Mouse (Mus musculus): Measurements from ENCODE around the gene Stxbp3.
"Not testable (repeated sequence)": the region's sequence is repeated elsewhere in the genome, so short reads cannot be mapped to it uniquely, and the experiment has no call there.

Gene Stxbp3

DNA sequence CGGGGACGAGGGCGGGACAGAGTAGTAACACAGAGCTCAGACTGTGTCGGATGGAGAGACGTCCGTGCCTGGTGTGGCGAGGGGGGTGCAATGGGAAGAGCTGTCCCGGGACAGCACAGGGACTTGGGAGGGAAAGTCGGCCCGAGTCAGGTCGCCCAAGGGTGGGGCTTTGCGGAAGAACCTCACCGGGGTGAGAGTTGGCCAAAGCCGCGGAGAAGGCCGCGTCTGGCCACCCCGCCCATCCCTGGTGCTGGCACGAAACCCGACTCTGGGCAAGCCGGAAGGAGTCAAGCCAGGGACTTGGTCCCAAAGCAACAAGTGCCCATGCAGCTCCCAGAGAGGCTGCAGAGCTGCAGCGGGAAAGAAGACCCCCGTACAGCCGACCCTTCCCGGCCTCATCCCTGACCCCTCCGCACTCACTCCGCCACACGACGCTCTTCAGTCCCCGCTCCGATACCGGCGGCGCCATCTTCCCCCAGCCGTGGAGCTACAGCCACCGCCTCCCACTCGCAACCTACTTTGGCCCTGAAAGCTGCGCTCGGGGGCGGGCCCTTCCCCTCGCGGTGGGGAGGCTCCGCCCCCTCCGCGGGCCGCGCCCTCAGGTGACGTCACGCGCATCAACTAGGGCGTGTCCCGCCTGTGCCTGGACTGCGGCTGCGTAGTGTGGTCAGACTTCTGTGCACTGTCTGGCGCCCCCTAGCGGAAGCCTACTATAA, at the start of gene Stxbp3:
Gene Stxbp3 (minus strand): TSS at position 527 of the 716 bp plus-strand sequence.
- in situ Hi-C loops (cut with MboI, MseI): loop anchor here (5.0 kb wide), 1 partner anchor 47 kb away; no protein-coding TSS in a partner anchor

DNA sequence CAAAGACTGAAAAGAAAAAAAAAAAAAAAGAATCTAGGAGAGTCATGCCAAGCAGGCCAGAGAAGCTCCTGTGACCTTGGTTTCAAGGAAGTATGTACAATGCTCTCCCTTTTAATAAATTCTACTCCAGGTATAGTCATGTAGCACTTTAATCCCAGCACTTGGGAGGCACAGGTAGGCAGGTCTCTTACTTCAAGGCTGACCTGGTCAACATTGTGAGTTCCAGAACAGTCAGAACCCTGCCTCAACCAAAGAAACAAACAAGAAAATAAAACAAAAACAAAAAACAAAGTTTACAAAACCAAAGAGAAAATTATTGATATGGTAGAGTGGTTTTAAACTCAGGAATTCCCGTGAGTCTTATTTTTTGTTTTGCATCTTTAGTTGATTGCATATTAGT, 49.6 kb upstream of the Stxbp3 start, which contains the start of gene Fndc7:
Gene Fndc7 (minus strand): TSS at position 101 of the 400 bp plus-strand sequence.
- in situ Hi-C loops (cut with MboI, MseI): loop anchor here (5.0 kb wide), 1 partner anchor 48 kb away; the partner anchor contains the start of gene Stxbp3

DNA sequence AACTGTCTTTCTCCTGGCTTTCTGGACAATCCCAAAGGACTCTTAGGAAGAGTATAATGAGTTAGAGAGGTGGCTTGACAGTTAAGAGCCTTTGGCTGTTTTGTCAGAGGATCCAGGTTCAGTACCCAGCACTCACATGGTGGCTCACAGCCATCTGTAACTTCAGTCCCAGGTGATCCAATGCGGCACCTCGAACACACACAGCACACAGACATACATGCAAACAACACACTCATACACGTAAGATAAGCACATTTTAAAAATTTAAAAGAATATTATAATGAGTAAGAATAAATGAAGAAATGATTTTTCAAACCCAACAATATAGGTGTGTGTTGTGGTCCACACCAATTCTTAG, 47.3 kb upstream of the Stxbp3 start:
- in situ Hi-C loops (cut with MboI, MseI): loop anchor here (5.0 kb wide), 1 partner anchor 45 kb away; the partner anchor contains the start of gene Stxbp3

DNA sequence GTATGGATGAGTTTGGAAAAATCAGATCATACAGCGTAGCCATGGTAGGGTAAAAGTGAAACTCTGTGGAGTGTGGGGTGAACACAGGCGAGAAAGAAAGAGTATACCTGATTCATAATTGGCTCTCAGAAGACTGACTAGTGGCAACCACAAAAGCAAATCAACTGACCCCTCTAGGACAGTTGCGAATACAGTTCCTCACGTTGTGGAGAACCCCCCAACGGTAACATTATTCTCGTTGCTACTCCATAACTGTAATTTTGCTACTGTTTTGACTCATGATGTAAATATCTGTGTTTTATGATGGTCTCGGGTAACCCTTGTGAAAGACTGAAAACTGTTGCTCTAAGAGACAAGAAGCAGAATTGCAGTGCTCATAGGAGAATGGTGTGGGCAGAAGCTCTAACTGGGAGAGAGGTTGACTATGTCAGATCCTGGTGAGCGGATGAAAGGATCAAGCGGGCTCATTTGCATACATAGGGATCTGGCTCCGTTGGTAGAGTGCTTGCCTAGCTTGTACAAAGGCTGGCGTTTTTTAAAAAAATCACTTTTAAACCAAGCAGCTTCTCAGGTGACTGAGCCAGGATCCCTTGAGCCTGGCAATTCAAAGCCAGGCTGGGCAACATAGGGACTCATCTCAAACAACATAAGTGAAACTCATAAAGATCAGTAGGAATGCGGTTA, 46.8 kb upstream of the Stxbp3 start:
- in situ Hi-C loops (cut with MboI, MseI): loop anchor here (5.0 kb wide), 1 partner anchor 45 kb away; the partner anchor contains the start of gene Stxbp3

DNA sequence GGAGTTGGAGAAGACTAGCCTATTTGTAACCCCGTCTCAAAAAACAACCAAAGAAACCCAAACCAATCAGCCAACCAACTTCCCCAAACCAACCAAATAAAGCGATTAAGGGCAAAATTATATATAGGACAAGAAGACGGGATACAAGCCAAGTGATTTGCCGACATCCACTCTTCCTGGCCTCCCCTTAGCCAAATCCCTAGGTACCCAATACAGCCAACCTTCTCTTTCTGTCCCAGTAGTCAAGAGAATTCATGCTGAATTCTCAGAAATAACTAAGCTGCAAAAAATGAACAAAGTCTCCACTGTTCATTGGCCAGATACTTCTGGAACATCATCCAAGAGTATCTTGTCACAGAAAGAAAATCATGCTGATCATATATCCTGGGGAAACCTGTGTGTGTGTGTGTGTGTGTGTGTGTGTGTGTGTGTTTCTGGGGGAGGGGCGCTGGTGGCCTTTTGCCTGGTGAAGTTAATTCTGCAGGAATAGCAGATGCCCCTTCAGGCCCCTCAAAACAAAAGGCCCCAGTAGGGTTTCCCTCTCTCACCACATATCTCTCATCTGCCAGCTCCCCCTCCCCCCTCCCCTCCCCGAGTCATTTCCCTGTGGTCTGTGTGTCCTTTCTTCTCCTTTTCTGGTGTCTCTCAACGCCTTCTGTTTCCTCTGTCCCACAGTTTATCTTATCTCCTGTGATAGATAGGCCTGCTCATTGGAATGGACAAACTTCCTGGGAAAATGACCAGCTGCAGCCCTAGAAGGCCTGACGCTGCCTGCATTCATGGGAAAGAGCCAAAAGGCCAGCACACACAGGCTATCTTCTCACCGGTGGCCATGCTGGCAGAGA, 45.6 kb upstream of the Stxbp3 start:
- in situ Hi-C loops (cut with MboI, MseI): loop anchor here (5.0 kb wide), 1 partner anchor 44 kb away; the partner anchor contains the start of gene Stxbp3

DNA sequence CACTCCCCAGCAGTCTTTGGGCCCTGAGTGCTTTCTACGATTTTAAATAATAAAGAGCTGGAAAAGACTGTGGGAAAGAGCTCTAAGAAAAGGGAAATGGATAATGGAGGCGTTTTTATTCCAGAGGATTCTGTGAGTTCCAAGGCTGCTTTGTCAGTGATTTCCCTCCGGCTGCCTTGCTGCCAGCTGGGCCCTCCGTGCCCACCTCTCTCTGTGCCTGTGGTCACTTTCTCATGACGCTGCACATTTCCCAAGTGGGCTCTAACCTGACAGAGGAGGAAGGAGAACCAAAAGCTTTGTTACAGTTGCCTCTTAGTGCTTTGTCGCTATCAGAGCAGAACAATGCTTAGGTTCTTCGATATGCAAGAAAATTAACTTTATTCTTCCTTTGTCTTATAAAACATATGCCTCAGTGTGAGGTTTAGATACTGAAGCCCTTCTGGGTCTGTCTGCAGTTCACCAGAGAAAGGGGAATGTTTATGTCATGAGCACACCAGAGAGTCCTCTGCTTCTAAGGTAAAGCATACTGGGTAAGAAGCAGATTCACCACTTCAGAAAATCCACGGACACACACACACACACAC, 44.5 kb upstream of the Stxbp3 start:
- in situ Hi-C loops (cut with MboI, MseI): loop anchor here (5.0 kb wide), 1 partner anchor 42 kb away; the partner anchor contains the start of gene Stxbp3

DNA sequence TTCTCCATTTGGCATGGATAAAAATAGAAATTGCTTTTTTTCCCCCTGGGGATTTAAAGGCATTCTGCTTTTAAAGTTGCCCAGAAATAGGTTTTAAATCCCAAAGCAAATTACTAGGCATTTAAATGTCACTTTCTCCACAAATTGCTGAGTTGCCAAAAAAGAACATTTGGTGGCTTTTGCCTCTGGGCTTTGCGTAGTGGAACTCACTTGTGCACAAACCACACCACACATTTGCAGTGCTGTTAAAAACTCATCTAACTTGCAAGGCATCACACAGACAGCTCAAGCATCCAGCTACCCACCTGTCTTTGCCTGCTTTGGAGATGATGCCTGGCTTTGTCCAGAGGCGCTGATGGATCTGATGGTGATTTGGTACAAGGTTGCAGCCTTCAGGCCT, 42.7 kb upstream of the Stxbp3 start:
- in situ Hi-C loops (cut with MboI, MseI): no loop called here

DNA sequence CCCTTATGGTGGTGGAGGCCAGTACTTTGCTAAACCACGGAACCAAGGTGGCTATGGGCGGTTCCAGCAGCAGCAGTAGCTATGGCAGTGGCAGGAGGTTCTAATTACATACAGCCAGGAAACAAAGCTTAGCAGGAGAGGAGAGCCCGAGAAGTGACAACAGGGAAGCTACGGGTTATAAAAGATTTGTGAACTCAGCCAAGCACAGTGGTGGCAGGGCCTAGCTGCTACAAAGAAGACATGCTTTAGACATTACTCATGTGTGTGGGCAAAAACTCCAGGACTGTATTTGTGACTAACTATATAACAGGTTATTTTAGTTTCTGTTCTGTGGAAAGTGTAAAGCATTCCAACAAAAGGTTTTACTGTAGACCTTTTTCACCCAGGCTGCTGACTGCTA, 41.5 kb upstream of the Stxbp3 start:
- in situ Hi-C loops (cut with MboI, MseI): not testable (repeated sequence)

DNA sequence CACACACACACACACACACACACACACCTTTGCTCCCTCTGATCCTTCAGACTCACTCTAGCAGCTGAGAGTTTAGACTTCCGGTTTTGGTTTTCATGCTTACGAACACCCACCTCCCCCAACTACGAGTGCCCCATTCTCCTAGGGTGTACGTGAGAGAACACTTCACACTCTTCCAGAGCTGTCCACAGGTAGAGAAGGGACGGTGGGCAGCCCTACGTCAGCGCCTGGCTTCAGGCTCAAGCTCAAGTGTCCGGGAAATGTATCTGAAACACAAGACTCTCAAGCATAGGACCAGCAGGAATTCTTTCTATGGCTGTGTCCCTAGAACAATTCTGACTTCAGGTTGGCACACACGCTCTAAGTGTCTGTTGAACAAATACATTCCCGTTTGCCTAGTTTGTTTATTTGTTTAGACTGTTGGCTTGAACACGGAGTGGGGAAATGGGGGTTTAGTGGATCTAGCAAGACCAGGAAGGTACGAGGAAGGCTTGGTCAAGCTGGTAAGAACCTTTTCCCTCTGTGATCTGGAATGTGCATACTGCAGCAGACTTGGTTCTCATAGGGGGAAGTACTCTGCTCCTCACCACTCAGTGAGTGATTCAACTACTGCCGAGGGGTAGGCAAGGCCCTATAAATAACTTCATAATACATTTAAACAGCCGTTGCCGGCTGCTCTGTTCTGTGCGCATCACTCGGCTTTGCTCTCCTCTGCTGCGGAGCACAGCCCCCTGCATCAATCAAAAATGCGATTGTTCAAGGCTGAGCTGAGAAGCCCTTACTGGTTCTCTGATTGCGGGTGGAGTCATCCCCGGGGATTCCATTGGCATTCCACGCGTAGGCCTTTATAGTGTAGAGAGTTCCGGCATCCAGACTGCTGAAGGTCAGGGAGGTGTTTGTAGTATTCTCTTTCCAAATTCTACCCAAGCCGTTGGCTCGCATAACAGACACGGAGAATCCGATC, 40.5 kb upstream of the Stxbp3 start:
- in situ Hi-C loops (cut with MboI, MseI): no loop called here

DNA sequence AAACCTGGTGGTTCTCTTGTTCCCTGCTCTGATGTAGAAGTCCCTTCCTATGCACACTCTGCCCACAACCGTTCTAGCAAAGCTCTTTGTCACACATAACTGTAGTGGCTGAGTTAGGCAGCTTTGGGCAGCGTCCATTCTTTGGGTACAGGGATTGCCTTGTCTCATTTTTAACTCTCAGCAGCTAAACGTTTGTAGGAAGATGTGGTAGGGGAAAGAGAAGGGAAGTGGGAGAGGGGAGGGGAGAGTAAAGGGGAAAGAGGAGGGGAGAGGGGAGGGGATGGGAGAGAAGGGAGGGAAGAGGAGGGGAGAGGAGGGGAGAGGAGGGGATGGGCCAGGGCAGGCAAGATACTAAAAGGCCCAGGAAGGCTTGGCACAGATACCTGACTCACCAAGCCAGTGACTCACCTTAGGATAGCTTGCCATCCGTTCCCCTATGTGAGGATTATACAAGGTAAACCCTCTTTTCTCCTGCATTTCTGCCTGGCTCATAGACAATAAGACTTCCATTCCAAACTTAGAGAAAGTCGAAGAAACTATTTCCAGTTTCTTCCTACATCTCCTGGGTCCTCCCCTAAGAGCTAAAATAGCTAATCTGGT, 39.6 kb upstream of the Stxbp3 start:
- in situ Hi-C loops (cut with MboI, MseI): no loop called here

DNA sequence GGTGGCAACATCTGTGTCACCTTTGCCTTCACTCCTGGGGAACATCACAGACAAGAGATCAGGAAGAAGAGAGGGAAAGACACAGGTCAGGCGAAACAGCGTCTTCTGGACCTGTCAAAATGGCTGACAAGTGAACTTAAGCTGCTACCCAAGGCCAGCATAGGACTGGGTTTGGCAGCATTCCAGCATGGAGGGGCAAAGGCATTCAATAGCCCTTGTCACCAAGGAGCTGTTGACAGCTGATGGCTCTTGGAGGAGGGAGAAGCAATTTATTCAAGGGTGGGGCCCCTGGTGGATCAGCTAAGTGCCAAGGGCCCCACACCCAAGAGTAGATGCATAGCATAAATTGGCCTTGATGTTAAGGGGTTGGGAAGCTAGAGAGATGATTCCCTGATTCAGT, 38.8 kb upstream of the Stxbp3 start:
- in situ Hi-C loops (cut with MboI, MseI): no loop called here

DNA sequence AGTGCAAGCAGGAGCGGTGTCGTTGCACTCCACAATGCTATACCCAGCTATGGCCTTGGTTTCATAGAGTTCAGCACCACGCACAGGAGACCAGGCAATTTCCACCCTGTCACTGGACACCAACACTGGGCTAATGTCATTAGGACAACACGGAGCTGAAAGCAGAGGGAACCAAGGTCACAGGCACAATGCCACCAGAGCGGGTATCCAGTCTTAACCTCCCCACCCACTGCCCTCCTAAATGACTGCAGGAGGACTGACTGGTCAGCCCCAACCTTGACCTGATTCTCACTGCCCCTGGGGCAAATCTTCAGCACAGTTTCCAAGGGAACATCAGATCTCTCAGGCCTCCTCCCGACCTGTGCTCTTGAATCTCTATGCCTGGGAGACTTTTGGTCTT, 30.3 kb upstream of the Stxbp3 start:
- in situ Hi-C loops (cut with MboI, MseI): no loop called here

DNA sequence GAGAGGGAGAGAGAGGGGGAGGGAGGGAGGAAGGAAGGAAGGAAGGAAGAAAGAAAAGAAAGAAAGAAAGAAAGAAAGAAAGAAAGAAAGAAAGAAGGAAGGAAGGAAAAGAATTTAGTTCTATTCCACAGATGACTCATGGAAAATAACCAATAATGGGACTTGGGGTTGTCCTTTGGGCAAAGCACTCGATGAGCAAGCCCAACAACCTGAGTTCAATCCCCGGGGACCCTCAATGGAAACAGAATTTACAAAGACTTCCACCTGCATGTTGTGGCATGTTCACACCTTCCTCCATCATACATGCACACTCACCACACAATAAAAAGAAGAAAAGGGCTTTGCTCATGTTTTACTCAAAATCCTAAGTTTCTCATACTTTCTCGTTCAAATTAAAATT, 27.1 kb upstream of the Stxbp3 start:
- in situ Hi-C loops (cut with MboI, MseI): no loop called here

DNA sequence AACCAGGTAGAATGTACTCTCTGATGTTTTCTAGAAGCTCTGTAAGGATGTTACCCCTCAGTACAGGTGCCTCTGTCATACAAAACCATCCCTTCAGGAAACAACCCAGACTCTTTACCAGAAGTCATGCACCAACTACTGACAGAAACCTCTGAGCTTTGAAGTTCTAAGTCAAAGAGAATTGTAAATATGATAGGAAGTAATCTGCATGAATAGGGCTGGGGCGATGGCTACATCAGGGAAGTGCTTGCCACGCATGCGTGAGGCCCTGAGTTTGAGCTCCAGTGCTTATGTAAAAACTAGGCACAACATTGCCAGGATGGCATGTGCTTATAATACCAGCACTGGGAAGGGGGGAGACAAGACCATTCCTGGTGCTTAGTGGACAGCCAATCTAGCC, 25.4 kb upstream of the Stxbp3 start:
- in situ Hi-C loops (cut with MboI, MseI): no loop called here

DNA sequence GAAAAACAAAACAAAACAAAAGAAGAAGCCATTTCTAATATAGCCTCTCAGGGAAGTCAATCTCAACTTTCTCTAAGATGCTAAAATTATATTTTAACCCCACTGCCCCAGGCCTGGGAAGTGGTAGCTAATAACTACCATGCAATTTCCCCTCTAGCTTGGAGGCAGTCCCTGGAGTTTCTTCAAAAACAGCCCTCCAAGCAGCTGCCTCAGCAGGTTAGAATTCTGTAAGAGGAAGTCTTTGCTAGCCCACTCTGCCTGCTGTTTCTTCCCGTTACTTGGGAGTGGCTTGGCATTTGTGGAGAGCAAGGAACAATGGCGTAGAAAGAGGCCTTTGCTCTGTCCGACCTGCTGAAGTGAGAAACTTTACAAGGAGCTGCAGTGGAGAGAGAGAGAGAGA, 24.8 kb upstream of the Stxbp3 start:
- in situ Hi-C loops (cut with MboI, MseI): no loop called here

DNA sequence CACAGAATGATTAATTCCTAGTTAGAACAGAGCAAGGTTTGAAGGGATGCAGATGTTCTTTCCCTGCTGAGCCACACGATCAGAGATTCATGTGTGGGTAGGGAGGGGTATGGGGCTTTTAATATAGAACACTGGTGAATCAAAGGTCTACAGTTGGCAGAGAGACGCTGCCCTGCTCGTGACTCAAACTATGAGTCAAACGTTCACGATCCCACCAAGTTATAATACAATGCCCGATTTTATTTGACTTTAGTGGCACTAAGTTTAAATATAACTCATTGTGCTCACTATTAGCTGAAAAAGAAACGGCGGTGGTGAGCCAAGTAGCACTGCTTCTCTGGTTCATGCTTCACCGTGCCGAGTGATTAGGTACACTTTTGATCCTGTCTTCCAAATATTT, 22.8 kb upstream of the Stxbp3 start:
- in situ Hi-C loops (cut with MboI, MseI): no loop called here

DNA sequence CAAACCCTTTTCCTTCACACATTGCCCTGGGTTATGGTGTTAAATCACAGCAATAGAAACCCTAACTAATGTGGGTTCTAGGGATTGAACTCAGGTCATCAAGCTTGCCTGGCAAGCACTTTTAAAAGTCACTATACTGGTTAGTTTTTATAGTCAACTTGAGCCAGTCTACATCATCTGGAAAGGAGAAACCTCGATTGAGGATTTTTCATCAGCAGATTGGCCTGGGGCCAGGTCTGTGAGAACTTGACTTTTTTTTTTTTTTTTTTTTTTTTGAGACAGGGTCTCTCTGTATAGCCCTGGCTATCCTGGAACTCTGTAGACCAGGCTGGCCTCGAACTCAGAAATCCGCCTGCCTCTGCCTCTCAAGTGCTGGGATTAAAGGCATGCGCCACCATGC, 22.0 kb upstream of the Stxbp3 start:
- in situ Hi-C loops (cut with MboI, MseI): not testable (repeated sequence)

DNA sequence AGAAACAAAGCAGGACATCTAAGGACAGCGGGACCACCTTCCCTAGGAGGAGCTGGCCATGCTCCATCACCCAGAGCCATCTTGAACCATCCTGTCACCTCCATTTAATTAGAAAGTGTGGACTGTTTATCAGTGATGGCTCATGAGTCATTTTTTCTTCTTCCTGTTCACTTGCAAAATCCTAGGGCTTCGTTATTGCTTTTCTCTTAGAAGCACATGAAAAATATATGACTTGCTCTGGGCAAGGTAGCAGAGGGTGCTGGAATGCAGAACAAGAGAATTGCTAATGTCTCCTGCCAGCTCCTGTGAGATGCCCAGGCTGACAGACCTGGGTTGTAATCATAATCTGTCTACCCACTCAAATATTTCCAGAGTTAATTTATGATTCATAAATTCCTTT, 20.5 kb upstream of the Stxbp3 start:
- in situ Hi-C loops (cut with MboI, MseI): no loop called here

DNA sequence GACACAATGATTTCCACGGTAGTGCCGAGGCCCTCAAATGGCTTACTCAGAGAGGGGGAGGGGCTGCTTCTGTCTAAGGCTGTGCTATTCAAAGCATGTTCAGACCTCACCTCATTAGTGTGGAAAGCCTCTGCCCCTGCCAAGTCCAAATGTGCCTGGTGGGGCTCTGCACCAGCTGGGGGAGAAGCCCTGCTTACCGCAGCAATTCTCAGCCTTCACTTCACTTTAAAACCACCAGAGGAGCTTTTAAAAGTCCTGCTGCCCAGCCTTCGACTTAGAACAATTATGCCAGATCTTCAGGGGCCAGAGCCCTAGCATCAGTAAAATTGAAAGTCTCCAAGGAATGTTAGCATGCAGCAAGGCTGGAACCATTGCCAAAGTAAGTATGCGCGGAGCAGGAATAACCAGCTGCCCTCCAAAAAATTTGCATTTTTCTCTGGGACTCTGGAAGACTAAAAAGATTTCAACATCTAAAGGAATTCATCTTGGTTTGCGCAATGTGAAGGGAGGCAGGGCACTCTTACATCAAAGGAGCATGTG, 18.0 kb upstream of the Stxbp3 start:
- in situ Hi-C loops (cut with MboI, MseI): no loop called here

DNA sequence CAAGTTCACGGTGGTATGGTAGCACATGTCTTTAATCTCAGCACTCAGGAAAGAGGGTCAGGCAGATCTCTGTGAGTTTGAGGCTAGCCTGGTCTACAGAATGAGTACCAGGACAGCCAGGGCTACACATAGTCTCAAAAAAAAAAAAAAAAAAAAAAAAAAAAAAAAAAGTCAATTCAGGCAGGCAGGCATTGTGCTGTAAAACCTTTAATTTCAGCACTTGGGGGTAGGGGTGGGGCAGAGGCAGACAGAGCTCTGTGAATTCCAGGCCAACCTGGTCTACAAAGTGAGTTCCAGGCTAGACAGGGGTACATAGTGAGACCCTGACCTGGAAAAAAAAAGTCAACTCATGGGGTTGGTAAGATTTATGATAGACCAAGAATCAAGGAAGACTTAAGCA, 17.4 kb upstream of the Stxbp3 start:
- in situ Hi-C loops (cut with MboI, MseI): no loop called here

All from regulatory T cell (primary cell).